Mouse (Mus musculus): ENCODE results near the gene Uaca. TPM values are rescaled to one million over a fixed set of nuclear protein-coding genes. Genes with fewer than 3 reads are reported as not detected.
"Not testable (repeated sequence)": the region's sequence is repeated elsewhere in the genome, so short reads cannot be mapped to it uniquely, and the experiment has no call there.

Gene Uaca
- total RNA-seq, 2 experiments from 2014 or later, result 6.8 to 6.9 TPM

- Histone ChIP-seq H3K27ac (no peak overlapping the region), H3K4me3 (no peak overlapping the region)
- TF ChIP-seq CTCF (conservative IDR thresholded peaks at IDR 0.05), result no peak
- DNase-seq (ENCODE audit: low spot score in 2 of 2), result no peak
Observed at GRCm38 (mm10) chr9:60800663-60801382, 6.5 kb downstream of the Uaca start.

- DNase-seq (ENCODE audit: low spot score in 2 of 2), result no peak
- no peak for TF ChIP-seq CTCF (conservative IDR thresholded peaks at IDR 0.05)
- Histone ChIP-seq H3K4me3 (no peak overlapping the region), H3K27ac (no peak overlapping the region)
Observed at GRCm38 (mm10) chr9:60801746-60802145, 7.4 kb downstream of the Uaca start.

- no peak for DNase-seq (ENCODE audit: low spot score in 2 of 2)
- no peak overlapping the region for H3K4me3 ChIP-seq
- no peak overlapping the region for H3K27ac ChIP-seq
- no peak for TF ChIP-seq CTCF (conservative IDR thresholded peaks at IDR 0.05)
Observed at GRCm38 (mm10) chr9:60802341-60802740, 8.0 kb downstream of the Uaca start.

GRCm38 (mm10) chr9:60806021-60806420 lies 11.7 kb downstream of the Uaca start:
- H3K4me3 ChIP-seq, result no peak overlapping the region
- no peak overlapping the region for H3K27ac ChIP-seq
- no peak for TF ChIP-seq CTCF (conservative IDR thresholded peaks at IDR 0.05)
- no peak for DNase-seq (ENCODE audit: low spot score in 2 of 2)

- no peak for DNase-seq (ENCODE audit: low spot score in 2 of 2)
- H3K4me3 ChIP-seq, result no peak overlapping the region
- no peak for TF ChIP-seq CTCF (conservative IDR thresholded peaks at IDR 0.05)
- H3K27ac ChIP-seq, result no peak overlapping the region
Observed at GRCm38 (mm10) chr9:60807996-60808395, 13.7 kb downstream of the Uaca start.

GRCm38 (mm10) chr9:60813139-60813880 lies 19.0 kb downstream of the Uaca start:
- no peak overlapping the region; the same call in 1 of the 2 replicates for H3K4me3 ChIP-seq
- H3K27ac ChIP-seq, result no peak overlapping the region
- TF ChIP-seq CTCF (conservative IDR thresholded peaks at IDR 0.05), result no peak
- no peak for DNase-seq (ENCODE audit: low spot score in 2 of 2)

- TF ChIP-seq CTCF (conservative IDR thresholded peaks at IDR 0.05), result no peak
- no peak overlapping the region for H3K4me3 ChIP-seq
- H3K27ac ChIP-seq, result no peak overlapping the region
- DNase-seq (ENCODE audit: low spot score in 2 of 2), result no peak
Observed at GRCm38 (mm10) chr9:60815502-60815901, 21.2 kb downstream of the Uaca start.

- DNase-seq (ENCODE audit: low spot score in 2 of 2), result no peak
- no peak overlapping the region for H3K4me3 ChIP-seq
- no peak overlapping the region for H3K27ac ChIP-seq
- no peak for TF ChIP-seq CTCF (conservative IDR thresholded peaks at IDR 0.05)
Observed at GRCm38 (mm10) chr9:60817585-60817984, 23.2 kb downstream of the Uaca start.

GRCm38 (mm10) chr9:60818582-60818981 lies 24.2 kb downstream of the Uaca start:
- H3K27ac ChIP-seq; H3K4me3 ChIP-seq; DNase-seq (ENCODE audit: low spot score in 2 of 2): not testable (repeated sequence)

GRCm38 (mm10) chr9:60819340-60819739 lies 25.0 kb downstream of the Uaca start:
- TF ChIP-seq CTCF (conservative IDR thresholded peaks at IDR 0.05), result peak; percentile 92
- Histone ChIP-seq H3K4me3 (no peak overlapping the region), H3K27ac (no peak overlapping the region)
- peak in 1 of 2 experiments; percentile 39 for DNase-seq (ENCODE audit: low spot score in 2 of 2)

GRCm38 (mm10) chr9:60821501-60821900 lies 27.2 kb downstream of the Uaca start:
- no peak overlapping the region for H3K4me3 ChIP-seq
- no peak overlapping the region for H3K27ac ChIP-seq

GRCm38 (mm10) chr9:60822681-60823080 lies 28.3 kb downstream of the Uaca start:
- Histone ChIP-seq H3K4me3 (no peak overlapping the region), H3K27ac (no peak overlapping the region)
- no peak for TF ChIP-seq CTCF (conservative IDR thresholded peaks at IDR 0.05)
- no peak for DNase-seq (ENCODE audit: low spot score in 2 of 2)

More at GRCm38 (mm10) chr9:60821501-60821900, 27.2 kb downstream of the Uaca start:
- TF ChIP-seq CTCF (conservative IDR thresholded peaks at IDR 0.05), result no peak
- no peak for DNase-seq (ENCODE audit: low spot score in 2 of 2)

- no peak for DNase-seq (ENCODE audit: low spot score in 2 of 2)
- no peak overlapping the region for H3K4me3 ChIP-seq
- no peak for TF ChIP-seq CTCF (conservative IDR thresholded peaks at IDR 0.05)
- no peak overlapping the region for H3K27ac ChIP-seq
Observed at GRCm38 (mm10) chr9:60825506-60825905, 31.2 kb downstream of the Uaca start.

GRCm38 (mm10) chr9:60826759-60827158 lies 32.4 kb downstream of the Uaca start:
- no peak for TF ChIP-seq CTCF (conservative IDR thresholded peaks at IDR 0.05)
- H3K4me3 ChIP-seq, result no peak overlapping the region
- no peak overlapping the region for H3K27ac ChIP-seq
- DNase-seq (ENCODE audit: low spot score in 2 of 2), result no peak

All from layer of hippocampus, adult 2 months (tissue).